Mouse (Mus musculus) embryo, embryonic 10 days (tissue): ENCODE measurements at regions not wholly inside any gene's neighbourhood (a gene's known extent, or its start where the extent isn't known, plus 50 kb on each side); places are given as distances from the start of the nearest gene placed in this dataset.

Source experiments
- DNase-seq: peaks from one replicate; pipeline ENCODE4 v3.0.0-alpha.2; 2015; ENCODE audit warnings: low spot score

GRCm38 (mm10) chr16:29871395-29871794 lies 192.8 kb upstream of the Hes1 start:
- no peak for DNase-seq

GRCm38 (mm10) chr16:29876196-29876595 lies 188.0 kb upstream of the Hes1 start:
- no peak for DNase-seq

DNA sequence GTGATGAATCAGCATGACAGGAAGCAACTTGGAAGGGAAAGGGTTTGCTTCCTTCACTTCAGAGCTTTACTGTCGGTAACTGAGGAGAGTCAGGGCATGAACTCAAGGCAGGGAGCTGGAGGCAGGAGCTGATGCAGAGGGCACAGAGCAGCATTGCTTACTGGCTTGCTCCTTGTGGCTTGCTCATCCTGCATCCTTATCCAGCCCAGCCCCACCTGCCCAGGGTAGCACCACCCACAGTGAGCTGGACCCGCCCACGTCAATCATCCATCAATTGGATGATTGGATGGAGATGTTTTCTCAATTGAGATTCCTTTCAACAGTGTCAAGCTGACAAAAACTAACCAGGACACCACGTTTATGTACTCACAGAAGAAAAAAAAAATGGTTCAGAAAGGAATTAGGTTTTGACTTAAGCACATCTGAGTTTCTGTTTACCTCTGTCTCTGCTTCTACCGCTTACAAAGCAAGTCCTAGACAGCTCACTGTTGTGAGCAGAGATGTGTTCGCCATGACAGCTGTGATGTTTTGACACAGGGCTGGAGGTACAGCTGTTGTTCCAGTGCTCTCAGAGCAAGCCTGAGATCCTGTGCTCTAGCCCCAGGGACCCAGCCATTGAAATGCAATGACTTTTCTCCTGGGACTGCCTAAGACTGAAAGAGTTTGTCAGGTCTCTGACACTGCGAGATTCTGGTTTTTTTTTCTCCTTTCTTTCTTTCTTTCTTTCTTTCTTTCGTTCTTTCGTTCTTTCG lies 186.6 kb upstream of the Hes1 start:
- peak; percentile 47 for DNase-seq

DNA sequence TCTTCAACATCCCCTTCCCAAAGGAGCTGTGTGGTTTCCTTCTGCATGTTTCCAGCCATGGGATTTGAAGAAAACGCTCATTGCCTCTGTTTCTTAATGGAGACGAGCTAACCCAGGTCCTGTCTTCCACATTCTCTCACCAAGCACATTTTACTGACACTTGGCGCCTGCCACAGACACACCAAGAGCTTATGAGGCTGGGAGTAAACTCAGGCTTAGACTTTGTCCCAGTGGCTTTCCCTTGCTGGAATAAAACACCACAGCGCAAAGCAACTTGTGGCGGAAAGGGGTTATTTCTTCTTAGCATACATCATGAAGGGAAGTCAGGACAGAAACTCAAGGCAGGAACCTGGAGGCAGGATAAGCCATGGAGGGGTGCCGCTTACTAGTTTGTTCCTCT lies 184.5 kb upstream of the Hes1 start:
- no peak for DNase-seq

DNA sequence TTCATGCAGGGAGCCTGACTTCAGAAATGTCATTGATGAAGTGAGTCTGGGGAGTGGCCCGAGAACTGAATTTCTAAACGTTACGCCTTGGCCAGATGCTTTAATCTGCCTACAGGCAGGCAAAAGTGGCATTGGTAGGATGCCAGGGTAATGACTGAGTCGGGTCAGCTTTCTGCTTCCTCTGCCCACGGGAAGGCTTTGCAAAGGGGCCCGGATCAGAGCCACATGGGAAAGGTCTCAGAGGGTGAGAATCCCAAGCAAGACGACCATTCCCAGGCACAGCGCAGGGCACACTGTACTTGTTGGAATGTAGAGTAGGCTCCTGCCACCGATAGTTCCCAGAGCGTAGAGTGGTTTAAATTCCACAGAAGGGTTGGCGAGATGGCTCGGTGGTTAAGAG lies 182.7 kb upstream of the Hes1 start:
- DNase-seq: no peak

DNA sequence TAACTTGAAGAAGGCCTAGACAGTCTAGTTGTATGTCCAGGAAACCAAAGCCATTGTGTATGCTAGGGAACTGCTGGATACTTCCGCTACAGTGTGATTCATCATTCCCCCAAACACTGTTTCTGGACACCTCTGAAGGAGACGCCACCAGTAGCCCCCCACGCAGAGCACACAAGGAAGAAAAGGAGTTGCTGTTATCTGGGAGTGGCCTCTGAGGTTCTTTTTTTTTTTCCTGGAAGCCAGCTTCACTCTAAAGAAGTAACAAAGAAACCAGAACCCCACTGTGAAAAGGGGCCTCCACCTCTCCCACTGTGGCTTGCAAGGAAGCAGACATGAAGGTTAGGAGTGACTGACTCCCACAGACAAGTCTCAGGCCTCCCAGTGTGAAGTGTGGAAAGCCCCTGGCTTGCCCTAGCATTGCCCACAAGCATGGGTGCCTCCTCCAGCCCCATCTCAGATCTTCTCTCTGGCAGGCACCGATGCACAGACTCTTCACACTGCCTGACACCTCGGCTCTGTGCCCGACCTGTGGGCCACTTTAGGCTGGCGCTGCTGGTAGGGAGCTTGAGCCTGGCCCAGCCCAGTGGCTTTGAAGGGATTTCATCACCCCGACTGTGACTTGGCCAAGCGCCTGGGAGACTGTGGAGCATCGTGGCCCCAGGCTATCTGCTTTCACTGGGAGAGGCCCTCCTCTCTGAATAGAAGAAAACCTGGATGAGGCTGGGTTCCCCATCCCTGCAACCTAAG lies 181.8 kb upstream of the Hes1 start:
- peak; percentile 53 for DNase-seq

- peak; percentile 63 for DNase-seq
These were observed 180.8 kb upstream of the Hes1 start for GRCm38 (mm10) chr16:29883252-29883992.

DNA sequence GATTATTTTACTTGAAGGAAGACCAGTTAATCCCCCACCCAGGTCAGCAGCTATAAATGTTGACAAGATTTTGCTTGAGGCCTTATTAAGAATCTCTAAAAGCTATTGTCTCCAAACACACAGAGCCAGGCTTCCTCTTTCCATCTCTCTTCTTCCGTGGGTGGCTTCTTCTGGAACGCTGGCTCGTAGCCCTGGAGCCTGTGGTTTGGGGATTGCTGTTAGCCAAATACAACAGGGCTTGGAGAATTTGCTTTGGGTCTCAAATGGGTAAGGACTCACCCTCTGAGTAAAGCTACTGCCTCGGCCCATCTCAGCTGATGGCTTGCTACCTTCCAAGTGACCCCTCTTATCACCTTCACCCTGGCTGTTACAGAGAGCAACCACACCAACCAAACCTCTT lies 179.3 kb upstream of the Hes1 start:
- DNase-seq: no peak

DNA sequence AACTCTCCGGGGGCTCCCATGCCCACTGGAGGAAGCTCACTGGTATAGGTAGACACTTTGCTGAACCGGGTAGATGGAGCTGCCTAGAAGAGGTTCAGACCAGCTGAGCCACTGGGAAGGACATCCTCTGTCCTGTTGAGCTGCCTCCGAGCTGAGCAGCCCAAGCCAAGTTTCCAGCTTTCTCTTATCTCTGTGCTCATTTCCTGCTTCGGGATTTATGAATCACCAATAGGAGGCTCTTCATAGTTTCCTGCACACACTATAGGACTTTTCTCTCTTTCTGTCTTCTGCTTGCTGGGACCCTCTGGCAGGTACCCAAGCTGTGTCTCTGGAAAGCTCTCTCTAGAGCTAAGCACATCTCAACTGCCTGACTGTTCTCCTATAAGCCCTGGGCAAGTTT lies 177.4 kb upstream of the Hes1 start:
- DNase-seq: no peak

- no peak for DNase-seq
These were observed 174.8 kb upstream of the Hes1 start for GRCm38 (mm10) chr16:29889346-29889745.

DNA sequence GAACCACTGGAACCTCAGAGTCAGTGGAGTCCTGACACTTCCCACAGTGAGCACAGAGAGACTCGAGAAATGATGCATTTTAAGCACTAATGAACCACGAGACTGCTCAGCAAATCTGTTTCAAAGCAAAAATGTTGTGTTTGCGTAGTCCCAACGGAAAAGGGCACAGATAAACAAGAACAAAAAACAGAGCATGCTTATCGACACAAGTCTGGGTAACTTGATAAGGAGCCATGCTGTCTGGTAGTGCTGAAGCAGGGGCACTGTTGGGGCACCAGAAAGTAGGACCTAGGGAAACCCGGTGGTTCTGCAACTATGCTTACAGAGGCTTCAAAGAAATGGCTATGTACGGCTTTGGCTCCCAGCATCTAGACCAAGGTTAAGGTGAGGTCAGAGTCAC lies 172.7 kb upstream of the Hes1 start:
- DNase-seq: no peak

- DNase-seq: peak; percentile 83
These were observed 170.0 kb upstream of the Hes1 start for GRCm38 (mm10) chr16:29893871-29894828.

- DNase-seq: no peak
These were observed 167.8 kb upstream of the Hes1 start for GRCm38 (mm10) chr16:29896393-29896792.

DNA sequence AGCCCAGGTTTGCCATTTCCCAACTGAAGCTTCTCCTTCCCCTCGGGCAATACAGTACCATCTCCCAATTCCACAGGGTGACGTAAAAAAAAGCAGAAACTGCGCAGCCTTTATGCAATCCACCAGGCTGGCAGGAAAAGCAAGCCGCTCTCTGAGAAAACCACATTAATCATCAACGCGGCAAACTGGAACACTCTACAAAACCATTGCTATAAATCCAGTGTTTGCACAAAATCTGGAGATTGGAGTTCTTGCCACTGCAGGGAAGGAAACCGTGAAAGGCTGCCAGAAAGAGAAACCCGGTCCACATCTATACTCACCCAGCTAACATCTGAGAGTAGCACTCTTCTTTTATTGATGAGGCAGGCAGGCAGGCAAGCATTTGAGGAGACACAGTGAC lies 160.7 kb upstream of the Hes1 start:
- DNase-seq: no peak

DNA sequence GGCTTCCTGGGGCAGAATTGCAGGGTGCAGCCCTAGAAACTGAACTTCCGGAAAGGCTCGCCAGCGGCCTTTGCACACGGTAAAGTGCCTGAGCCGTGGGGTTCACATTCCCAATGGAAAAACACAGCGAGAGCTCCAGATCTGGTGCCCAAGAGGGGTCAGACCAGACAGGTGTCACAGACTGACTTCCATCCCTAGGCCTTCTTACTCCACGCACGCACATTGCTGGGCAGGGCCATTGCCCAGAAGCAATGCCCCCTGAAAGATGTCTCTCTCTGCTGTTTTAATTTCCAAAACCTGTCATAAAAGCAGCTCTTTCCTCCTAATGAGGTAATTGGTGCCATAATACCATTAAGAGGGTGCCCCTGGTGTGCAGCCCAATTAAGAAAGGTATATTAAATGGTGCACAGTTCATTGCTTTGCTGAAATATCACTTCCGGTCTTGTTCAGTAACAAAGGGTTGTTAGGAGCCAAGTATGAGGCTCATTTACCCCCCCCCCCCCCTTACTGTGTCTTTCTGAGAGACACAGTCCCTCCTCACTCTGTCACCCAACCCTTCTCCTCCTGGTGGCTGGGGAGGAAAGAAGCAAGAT lies 159.9 kb upstream of the Hes1 start:
- DNase-seq: peak; percentile 28

- DNase-seq: peak; percentile 20
These were observed 156.9 kb upstream of the Hes1 start for GRCm38 (mm10) chr16:29907331-29907730.

DNA sequence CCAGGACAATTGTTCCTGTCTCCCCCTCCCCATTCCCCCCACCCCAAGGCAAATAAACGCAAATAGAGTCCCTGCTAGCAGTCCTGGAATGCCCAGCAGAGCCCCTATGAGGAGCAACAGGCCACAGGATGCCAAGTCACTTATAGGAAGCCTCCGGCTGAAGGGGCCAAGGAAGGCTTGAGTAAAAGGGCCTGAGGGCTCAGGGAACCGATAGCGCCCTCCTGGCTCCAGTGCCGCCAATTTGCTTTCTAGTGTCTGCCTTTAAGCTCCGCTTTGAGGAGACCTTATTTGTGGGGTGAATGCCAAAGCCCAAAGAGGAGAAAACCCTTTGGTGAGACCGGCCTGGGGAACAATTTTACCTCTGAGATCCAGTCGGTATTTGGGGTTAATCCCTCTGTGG lies 156.2 kb upstream of the Hes1 start:
- DNase-seq: peak; percentile 51

DNA sequence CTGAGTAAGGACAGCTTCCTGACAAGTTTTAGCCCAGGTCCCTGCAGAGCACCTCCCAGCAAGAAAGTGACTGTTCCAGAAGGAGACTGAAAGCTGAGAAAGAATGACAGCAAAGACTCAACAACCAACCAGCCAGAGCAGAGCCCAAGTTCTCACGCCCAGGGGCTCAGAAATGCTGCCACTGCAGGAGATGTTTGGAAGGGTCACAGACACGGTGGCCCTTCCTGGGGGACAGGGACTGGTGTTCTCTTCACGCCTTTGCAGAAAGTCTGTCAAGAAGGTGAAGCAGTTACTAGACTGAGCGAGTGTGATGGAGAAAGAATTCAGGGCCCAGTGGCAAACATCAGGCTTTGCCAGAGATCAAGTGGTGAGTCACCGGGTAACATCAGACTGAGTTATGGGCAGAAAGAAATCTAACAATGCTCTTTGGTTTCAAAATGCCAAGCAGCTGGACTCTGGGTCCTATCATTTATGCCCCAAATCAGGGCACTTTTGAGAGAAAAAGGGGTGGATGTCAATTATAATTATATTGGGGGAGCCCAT lies 154.2 kb upstream of the Hes1 start:
- peak; percentile 14 for DNase-seq

- peak; percentile 22 for DNase-seq
These were observed 153.0 kb upstream of the Hes1 start for GRCm38 (mm10) chr16:29911164-29911571.

DNA sequence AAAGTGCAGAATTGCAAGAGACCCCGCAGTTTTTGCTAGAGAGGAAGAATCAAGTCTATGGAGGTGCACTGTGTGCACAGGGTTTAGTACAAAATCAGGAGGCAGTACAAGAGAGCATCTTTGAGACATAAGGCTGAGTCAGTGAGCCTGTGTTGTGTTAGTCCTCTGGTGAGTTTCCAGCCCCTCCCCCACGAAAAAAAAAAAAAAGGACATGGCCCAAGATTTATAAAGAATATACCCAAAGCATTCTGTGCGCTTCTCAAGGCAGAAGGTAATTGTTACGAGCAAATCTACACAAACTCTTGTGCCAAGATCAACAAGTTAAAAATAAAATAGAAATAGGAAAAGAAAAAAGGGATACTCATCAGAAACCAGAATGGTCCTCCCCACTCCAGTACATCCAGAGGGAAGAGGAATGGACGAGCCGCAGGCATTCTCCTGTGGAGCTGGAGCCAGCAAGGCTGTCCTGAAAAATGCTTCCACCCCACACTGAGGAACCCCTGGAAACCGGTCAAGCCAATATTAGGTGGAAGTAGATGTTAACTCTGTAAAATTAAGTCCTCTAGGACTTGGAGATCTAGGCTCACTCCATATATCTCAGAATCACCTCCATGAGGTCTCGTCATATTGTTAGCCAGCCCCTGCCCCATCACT lies 150.7 kb upstream of the Hes1 start:
- DNase-seq: no peak

GRCm38 (mm10) chr16:29915346-29915745 lies 148.8 kb upstream of the Hes1 start:
- no peak for DNase-seq
